Mouse (Mus musculus): ENCODE measurements at regions not wholly inside any gene's neighbourhood (a gene's known extent, or its start where the extent isn't known, plus 50 kb on each side); places are given as distances from the start of the nearest gene placed in this dataset.
"Not testable (repeated sequence)": the region's sequence is repeated elsewhere in the genome, so short reads cannot be mapped to it uniquely, and the experiment has no call there.

DNA sequence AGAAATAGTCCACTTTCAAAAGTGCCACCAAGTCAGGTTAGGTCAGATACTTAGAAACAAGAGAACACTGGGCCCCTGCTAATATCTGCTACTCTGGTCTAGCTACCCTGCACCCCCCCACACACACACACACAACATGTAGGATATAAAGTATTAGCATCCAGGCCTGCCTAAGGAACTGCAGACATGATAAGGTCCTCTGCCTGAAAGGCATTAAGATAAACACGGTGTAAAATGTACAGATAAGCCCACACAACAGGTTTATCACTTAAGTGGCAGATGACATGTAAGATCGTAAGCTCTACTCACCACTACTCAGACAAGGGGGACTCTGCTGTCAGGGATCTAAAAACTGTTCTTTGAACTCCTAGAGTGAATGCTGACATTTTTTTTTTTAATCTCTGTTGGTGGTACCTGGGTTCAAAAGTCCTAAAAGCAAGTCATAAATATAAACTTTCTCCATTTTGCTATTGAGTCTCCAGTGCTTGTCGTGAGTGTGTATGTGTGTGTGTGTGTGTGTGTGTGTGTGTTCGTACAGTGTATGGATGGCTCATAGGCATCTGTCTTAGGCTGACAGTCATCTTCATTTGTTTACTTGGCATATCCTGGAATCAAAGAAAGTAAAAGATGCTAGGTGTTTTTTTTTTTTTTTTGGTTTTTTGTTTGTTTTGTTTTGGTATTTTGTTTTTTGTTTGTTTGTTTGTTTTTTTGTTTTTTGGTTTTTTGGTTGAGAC, 52.2 kb downstream of the Gm9817 start:
- Histone ChIP-seq H3K27ac (no peak overlapping the region), H3K4me2 (no peak overlapping the region), H3K36me3 (no peaks in the 10 kb centered on the region), H3K27me3 (no peaks in the 10 kb centered on the region), H3K4me3 (replicated peaks) (no peak overlapping the region), H3K9me3 (replicated peaks) (no peaks in the 10 kb centered on the region), H3K9ac (no peak overlapping the region), H3K4me1 (no peaks in the 10 kb centered on the region)
- ATAC-seq (replicated peaks; ENCODE audit: low FRiP score): no peak
- WGBS: 73% methylated on average over 4 of the region's 4 CpGs

DNA sequence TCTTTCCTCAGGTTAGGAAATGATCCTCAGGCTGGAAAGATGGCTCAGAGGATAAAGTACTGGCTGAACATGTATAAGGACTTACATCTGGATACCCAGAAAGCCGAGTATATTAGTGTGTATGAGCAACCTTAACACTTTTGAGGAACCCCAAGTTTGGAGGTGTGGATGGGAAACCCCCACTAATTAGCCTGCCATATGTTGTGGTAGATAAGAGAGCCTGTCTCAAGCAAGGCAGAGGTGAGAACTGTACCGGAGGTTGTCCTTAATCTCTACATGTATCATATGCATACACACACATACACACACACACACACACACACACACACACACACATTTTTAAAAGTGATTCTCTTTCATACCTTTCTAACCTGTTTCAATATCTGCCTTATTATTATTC, 62.1 kb downstream of the Gm9817 start:
- Histone ChIP-seq H3K36me3 (no peaks in the 10 kb centered on the region), H3K4me2 (no peak overlapping the region), H3K27me3 (no peaks in the 10 kb centered on the region), H3K27ac (no peak overlapping the region), H3K4me3 (replicated peaks) (no peak overlapping the region), H3K4me1 (no peaks in the 10 kb centered on the region), H3K9me3 (replicated peaks) (no peaks in the 10 kb centered on the region), H3K9ac (no peak overlapping the region)
- ATAC-seq (replicated peaks; ENCODE audit: low FRiP score): no peak
- WGBS: 76% methylated on average over 2 of the region's 2 CpGs

DNA sequence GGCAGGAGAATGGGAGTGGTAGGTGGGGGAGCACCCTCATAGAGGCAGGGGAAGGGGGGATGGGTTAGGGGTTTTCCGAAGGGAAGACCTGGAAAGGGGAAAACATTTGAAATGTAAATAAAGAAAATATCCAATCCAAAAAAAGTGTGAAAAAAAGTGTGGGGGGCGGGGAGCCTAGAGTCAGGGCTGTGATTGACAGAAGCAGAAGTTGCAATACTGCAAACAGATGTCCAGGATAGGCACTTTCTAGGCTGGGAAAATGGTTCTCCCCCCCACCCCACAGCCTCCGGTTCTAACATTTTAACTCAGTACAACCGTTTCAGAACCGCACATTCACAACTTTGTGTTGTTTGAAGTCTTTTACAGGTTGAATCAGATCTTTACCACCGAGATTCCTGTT, 66.6 kb downstream of the Gm9817 start:
- no peak overlapping the region for H3K4me2 ChIP-seq
- WGBS: 80% methylated on average over 6 of the region's 6 CpGs
- no peak overlapping the region for H3K27ac ChIP-seq
- H3K9me3 ChIP-seq (replicated peaks): no peaks in the 10 kb centered on the region
- H3K27me3 ChIP-seq: no peaks in the 10 kb centered on the region
- no peak overlapping the region for H3K9ac ChIP-seq
- no peaks in the 10 kb centered on the region for H3K36me3 ChIP-seq
- no peak overlapping the region for H3K4me3 ChIP-seq (replicated peaks)
- H3K4me1 ChIP-seq: no peaks in the 10 kb centered on the region
- no peak for ATAC-seq (replicated peaks; ENCODE audit: low FRiP score)

DNA sequence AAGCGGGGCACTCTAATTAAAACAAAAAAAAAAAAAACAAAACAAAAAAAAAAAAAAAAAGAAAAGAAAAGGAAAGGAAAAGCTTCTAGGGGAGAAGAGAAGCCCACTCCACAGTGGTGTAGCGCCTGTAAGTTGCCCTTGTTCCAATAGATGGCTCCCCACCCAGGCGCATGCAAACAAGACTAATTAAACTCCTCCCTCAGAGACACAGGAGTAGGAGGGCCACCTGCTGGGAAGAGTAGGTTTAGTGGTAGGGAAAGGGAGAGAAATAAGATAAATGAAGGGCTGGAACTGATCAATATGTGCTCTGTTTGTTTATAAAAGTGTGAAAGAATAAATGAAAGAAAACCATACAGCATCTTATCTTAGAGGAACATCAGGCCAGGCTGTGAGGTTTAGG, 77.7 kb downstream of the Gm9817 start:
- H3K4me1 ChIP-seq: no peaks in the 10 kb centered on the region
- 83% methylated on average over 3 of the region's 3 CpGs for WGBS
- no peak overlapping the region for H3K27ac ChIP-seq
- H3K4me2 ChIP-seq: no peak overlapping the region
- H3K9me3 ChIP-seq (replicated peaks): no peaks in the 10 kb centered on the region
- no peak for ATAC-seq (replicated peaks; ENCODE audit: low FRiP score)
- no peak overlapping the region for H3K9ac ChIP-seq
- no peak overlapping the region for H3K4me3 ChIP-seq (replicated peaks)
- no peaks in the 10 kb centered on the region for H3K36me3 ChIP-seq
- no peaks in the 10 kb centered on the region for H3K27me3 ChIP-seq

DNA sequence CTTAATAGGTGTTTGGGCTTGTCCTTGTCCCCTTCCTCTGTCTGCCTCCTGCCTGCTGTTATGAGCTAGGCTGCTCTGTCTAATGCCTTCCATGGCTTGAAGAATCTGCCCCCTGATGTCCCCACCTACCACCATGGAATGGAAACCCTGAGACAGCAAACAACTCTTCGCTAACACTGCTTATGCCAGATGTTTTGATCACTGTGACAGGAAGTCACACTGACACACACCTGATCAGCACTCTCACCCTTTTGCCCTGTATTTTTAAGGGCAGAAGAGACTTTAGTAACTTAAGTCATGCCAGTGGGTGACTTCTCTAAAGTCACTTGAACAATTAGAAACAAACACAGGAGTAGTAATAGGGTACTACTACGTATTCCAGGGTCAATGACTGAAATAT, 78.5 kb downstream of the Gm9817 start:
- Histone ChIP-seq H3K27me3 (no peaks in the 10 kb centered on the region), H3K36me3 (no peaks in the 10 kb centered on the region), H3K27ac (no peak overlapping the region), H3K9me3 (replicated peaks) (no peaks in the 10 kb centered on the region), H3K4me1 (no peaks in the 10 kb centered on the region), H3K4me3 (replicated peaks) (no peak overlapping the region), H3K9ac (no peak overlapping the region), H3K4me2 (no peak overlapping the region)
- WGBS: 88% methylated on average over 2 of the region's 2 CpGs
- no peak for ATAC-seq (replicated peaks; ENCODE audit: low FRiP score)

DNA sequence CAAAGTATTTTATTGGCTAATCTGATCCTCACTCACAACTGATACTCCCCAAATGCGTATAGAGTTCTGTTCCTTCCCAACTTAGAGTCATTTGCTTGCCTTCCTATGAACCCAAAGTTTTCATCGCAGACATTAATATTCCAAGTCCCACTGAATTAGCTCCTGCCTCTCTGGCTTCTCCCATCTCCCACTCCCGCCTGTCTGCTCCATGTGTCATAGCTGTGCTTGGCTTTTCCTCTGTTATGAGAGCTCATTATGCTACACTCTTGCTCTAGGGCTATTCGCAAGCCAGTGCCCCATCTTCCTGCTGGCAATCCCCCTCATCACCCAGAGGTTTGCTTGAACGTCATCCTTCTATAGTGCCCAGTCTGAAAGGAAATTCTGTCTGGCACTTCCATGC, 81.8 kb downstream of the Gm9817 start:
- no peak overlapping the region for H3K27ac ChIP-seq
- H3K9me3 ChIP-seq (replicated peaks): no peaks in the 10 kb centered on the region
- no peak overlapping the region for H3K9ac ChIP-seq
- no peaks in the 10 kb centered on the region for H3K4me1 ChIP-seq
- no peak for ATAC-seq (replicated peaks; ENCODE audit: low FRiP score)
- WGBS: 84% methylated on average over 5 of the region's 5 CpGs
- no peaks in the 10 kb centered on the region for H3K36me3 ChIP-seq
- H3K27me3 ChIP-seq: no peaks in the 10 kb centered on the region
- no peak overlapping the region for H3K4me3 ChIP-seq (replicated peaks)
- no peak overlapping the region for H3K4me2 ChIP-seq

DNA sequence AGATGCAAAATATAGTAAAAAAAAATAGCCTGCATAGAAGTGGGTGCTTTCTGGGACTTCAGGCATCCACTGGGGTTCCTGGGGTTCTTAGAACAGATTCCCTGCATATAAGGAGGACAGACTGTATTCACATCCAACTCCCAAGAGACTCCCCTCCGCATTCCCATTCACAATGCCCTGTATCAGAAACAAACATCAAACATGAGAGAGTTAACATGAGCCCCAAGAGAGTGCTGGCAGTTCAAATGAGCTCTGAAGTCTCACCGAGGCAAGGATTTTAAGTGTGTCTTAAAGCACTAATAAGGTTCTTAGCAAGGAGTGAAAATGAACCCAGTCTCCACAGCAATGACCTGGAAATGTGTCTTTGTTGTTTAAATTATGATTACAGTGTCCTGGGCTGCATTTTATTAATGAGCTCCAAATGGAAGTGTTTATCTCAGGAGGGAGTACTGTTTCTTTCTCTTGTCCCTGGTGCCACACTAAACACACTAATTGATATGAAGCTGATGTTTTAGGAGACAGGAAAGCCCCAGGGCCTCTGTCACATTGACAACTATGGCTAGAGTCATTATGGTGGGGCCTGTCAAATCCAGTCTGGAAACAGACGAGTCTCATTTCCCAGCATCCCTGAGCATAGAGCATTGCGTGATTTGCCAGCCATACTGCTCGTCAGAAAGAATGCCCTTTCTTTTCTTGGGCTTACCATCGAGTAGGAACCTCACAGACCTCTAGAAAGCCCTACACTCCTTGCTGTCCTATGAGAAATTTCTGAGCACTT, 85.7 kb downstream of the Gm9817 start:
- Histone ChIP-seq H3K27ac (no peak overlapping the region), H3K9ac (no peak overlapping the region), H3K4me1 (no peaks in the 10 kb centered on the region), H3K36me3 (no peaks in the 10 kb centered on the region), H3K9me3 (replicated peaks) (no peaks in the 10 kb centered on the region), H3K4me3 (replicated peaks) (no peak overlapping the region), H3K27me3 (no peaks in the 10 kb centered on the region), H3K4me2 (no peak overlapping the region)
- ATAC-seq (replicated peaks; ENCODE audit: low FRiP score): no peak
- WGBS: 56% methylated on average over 6 of the region's 6 CpGs

DNA sequence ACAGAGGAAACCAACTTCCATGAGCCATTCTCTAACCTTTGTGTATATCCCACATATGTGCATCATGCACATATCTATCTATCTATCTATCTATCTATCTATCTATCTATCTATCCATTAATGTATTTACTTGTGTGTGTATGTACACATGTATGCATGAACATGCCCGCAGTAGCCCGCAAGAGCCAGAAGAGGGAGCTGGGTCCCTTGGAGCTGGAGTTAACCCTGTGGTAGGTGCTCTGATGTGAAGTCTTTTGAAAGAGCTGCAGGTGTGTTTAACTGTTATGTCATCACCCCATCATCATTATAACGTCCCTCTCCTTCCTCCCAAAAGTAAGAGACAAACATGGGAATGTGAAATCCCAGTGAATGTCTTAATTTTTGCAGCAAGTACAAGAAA, 86.7 kb downstream of the Gm9817 start:
- H3K27ac ChIP-seq: no peak overlapping the region
- no peak overlapping the region for H3K4me3 ChIP-seq (replicated peaks)
- no peaks in the 10 kb centered on the region for H3K4me1 ChIP-seq
- WGBS: 90% methylated on average over 3 of the region's 3 CpGs
- H3K4me2 ChIP-seq: no peak overlapping the region
- no peaks in the 10 kb centered on the region for H3K27me3 ChIP-seq
- no peak overlapping the region for H3K9ac ChIP-seq
- no peaks in the 10 kb centered on the region for H3K9me3 ChIP-seq (replicated peaks)
- H3K36me3 ChIP-seq: no peaks in the 10 kb centered on the region
- no peak for ATAC-seq (replicated peaks; ENCODE audit: low FRiP score)

DNA sequence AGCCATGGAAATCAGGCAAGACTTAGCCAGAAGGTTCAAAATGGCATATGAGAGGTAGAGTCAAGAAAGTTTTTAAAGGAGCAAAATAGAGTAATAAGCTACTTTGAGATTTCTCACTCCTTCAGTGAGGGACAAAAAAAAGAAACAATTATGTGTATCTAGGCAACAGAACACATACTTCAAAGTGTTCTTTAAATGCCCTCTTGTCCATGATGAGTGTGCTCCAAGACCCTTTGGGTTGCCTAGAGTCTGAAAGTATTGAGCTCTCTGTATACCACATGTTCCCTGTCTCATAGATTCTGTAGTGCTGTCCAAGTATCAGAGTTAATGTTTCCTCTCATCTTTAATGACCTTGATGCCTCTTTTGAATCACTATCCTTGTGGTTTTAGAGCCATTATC, 91.2 kb downstream of the Gm9817 start:
- H3K36me3 ChIP-seq: no peaks in the 10 kb centered on the region
- no peak for ATAC-seq (replicated peaks; ENCODE audit: low FRiP score)
- H3K9me3 ChIP-seq (replicated peaks): no peaks in the 10 kb centered on the region; the same call in 1 of the 2 replicates
- no peaks in the 10 kb centered on the region for H3K4me1 ChIP-seq
- no peak overlapping the region for H3K27ac ChIP-seq
- no peaks in the 10 kb centered on the region for H3K27me3 ChIP-seq
- no peak overlapping the region for H3K4me2 ChIP-seq
- no peak overlapping the region for H3K4me3 ChIP-seq (replicated peaks)
- H3K9ac ChIP-seq: no peak overlapping the region

DNA sequence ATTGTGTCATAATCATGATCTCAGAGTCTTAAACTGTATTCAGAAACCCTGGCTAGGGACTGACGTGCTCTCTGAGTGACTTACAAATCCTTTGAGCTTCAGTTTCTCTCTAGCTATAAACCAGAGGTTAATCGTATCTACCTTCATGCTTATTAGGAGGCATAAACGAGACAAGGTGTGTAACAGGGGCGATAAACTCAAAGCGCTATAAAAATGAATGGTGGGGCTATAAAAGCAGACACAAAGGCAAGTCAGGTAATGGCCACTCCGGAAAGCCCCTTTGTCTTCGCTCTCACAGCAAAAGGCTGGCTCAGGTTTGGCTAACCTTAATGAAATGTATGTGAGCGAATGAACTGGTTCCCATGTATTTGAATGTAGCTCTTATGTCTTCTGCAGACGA, 94.6 kb downstream of the Gm9817 start:
- no peak overlapping the region for H3K4me2 ChIP-seq
- H3K9me3 ChIP-seq (replicated peaks): no peaks in the 10 kb centered on the region; the same call in 1 of the 2 replicates
- H3K27me3 ChIP-seq: no peaks in the 10 kb centered on the region
- WGBS: 37% methylated on average over 9 of the region's 9 CpGs
- no peak overlapping the region for H3K27ac ChIP-seq
- H3K4me1 ChIP-seq: no peaks in the 10 kb centered on the region
- H3K9ac ChIP-seq: no peak overlapping the region
- H3K36me3 ChIP-seq: no peaks in the 10 kb centered on the region
- ATAC-seq (replicated peaks; ENCODE audit: low FRiP score): no peak
- no peak overlapping the region for H3K4me3 ChIP-seq (replicated peaks)

DNA sequence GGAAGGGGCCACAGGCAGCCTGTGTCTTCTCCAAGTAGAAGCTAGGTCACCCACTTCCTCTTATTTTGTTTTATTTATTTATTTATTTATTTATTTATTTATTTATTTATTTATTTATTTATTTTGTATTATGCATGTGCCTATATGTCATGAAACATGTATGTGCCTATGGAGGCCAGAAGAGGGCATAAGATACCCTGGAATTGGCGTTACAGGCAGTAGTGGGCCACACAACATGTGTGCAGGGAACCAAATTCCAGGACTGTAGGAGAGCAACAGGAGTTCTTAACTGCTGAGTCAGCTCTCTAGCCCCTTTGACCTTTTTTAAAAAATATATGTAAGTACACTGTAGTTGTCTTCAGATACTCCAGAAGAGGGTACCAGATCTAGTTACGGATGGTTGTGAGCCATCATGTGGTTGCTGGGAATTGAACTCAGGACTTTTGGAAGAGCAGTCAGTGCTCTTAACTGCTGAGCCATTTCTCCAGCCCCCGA, 97.3 kb downstream of the Gm9817 start:
- H3K4me3 ChIP-seq (replicated peaks); H3K9ac ChIP-seq; H3K4me1 ChIP-seq; H3K27ac ChIP-seq; H3K4me2 ChIP-seq; H3K27me3 ChIP-seq; H3K36me3 ChIP-seq; H3K9me3 ChIP-seq (replicated peaks); ATAC-seq (replicated peaks; ENCODE audit: low FRiP score): not testable (repeated sequence)
- 90% methylated on average over 3 of the region's 3 CpGs for WGBS

DNA sequence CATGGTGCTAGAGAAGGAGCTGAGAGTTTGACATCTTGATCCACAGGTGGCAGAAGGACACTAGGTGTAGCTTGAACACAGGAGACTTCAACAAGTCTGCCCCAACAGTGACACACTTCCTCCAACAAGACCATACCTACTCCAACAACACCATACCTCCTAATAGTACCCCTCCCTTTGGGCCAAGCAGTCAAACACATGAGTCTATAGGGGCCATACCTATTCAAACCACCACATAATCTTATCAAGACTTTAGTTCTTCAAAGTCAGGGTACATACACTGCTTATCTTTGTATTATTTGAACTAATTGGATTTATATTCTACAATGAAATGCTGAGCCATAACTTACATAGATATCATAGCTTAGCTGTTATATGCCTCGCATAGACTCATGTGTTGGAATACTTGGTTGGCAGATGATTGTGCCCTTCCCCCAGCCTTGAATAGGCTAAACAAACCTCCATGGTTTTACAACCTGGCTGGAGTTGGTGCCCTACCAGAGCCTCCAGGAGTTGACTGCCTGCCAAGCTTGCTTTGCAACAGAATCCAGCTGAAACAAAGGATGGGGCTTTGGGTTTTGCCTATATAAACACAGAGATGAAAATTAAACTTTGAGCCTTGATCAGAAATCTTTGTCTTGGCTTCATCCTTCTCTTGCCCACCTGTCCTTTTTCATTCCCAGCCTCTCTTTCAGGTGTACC, 103.2 kb downstream of the Gm9817 start:
- ATAC-seq (replicated peaks; ENCODE audit: low FRiP score): no peak

More for the DNA sequence above, 103.2 kb downstream of the Gm9817 start:
- Histone ChIP-seq H3K4me3 (replicated peaks) (no peak overlapping the region), H3K9ac (no peak overlapping the region), H3K9me3 (replicated peaks) (no peaks in the 10 kb centered on the region), H3K4me2 (no peak overlapping the region), H3K27ac (no peak overlapping the region), H3K27me3 (no peaks in the 10 kb centered on the region), H3K4me1 (0 out of 2 replicates have a peak, but pooled peaks cover 4% of the 10 kb centered on the region), H3K36me3 (no peaks in the 10 kb centered on the region)
- WGBS: 81% methylated on average over 1 of the region's 1 CpGs
